34 mouse cellular contexts compared by ENCODE assay signal in genomic region chrX:161853626-161854312, GRCm38 (mm10).
DNase-seq lines count a peak whose midpoint lies in the region; ATAC-seq lines count a peak whose summit lies in the region.
"Had no signal": no experiment of that assay in that cellular context is flagged by ENCODE, and none has a peak within 500 bp of the region (broad histone marks: within the 10 kb centered on the region; RNA-seq: fewer than 3 reads in every experiment).

No protein-coding gene starts in this region.

- no peak overlapping the region for H3K4me3 ChIP-seq in forebrain, embryonic 15.5 days
- H3K4me3 ChIP-seq in forebrain, embryonic 10.5 days: no peak overlapping the region
- no peak overlapping the region for H3K4me3 ChIP-seq in limb, embryonic 13.5 days
- H3K4me3 ChIP-seq in limb, embryonic 10.5 days: no peak overlapping the region
- no peak overlapping the region for H3K4me3 ChIP-seq in embryonic facial prominence, embryonic 14.5 days (ENCODE audit: low read depth, low read length)
- H3K4me3 ChIP-seq: embryonic facial prominence, embryonic 15.5 days; gastrocnemius, adult 2 months; hindbrain, embryonic 13.5 days; kidney, embryonic 15.5 days; liver, embryonic 15.5 days; lung, embryonic 15.5 days; midbrain, embryonic 12.5 days; myocyte; neural tube, embryonic 12.5 days had no signal

- H3K4me1 ChIP-seq in forebrain, embryonic 15.5 days: 0 out of 2 replicates have a peak, but pooled peaks cover 7% of the 10 kb centered on the region
- H3K4me1 ChIP-seq in forebrain, embryonic 10.5 days: peaks cover under 1% of the 10 kb centered on the region; the same call in 1 of the 2 replicates
- H3K4me1 ChIP-seq in limb, embryonic 13.5 days: 0 out of 2 replicates have a peak, but pooled peaks cover 4% of the 10 kb centered on the region
- no peaks in the 10 kb centered on the region for H3K4me1 ChIP-seq in limb, embryonic 10.5 days
- no peaks in the 10 kb centered on the region for H3K4me1 ChIP-seq in embryonic facial prominence, embryonic 14.5 days (ENCODE audit: control insufficient read depth, insufficient read depth, low read length)
- H3K4me1 ChIP-seq: embryonic facial prominence, embryonic 15.5 days; hindbrain, embryonic 13.5 days; kidney, embryonic 15.5 days; liver, embryonic 15.5 days; lung, embryonic 15.5 days; midbrain, embryonic 12.5 days; neural tube, embryonic 12.5 days had no signal

- H3K36me3 ChIP-seq in forebrain, embryonic 15.5 days: no peaks in the 10 kb centered on the region
- no peaks in the 10 kb centered on the region for H3K36me3 ChIP-seq in forebrain, embryonic 10.5 days (replicated peaks)
- no peaks in the 10 kb centered on the region for H3K36me3 ChIP-seq in limb, embryonic 13.5 days
- no peaks in the 10 kb centered on the region for H3K36me3 ChIP-seq in limb, embryonic 10.5 days
- no peaks in the 10 kb centered on the region for H3K36me3 ChIP-seq in embryonic facial prominence, embryonic 14.5 days (ENCODE audit: control insufficient read depth, insufficient read depth, low read length)
- H3K36me3 ChIP-seq: embryonic facial prominence, embryonic 15.5 days; hindbrain, embryonic 13.5 days; kidney, embryonic 15.5 days; liver, embryonic 15.5 days; lung, embryonic 15.5 days; midbrain, embryonic 12.5 days; neural tube, embryonic 12.5 days had no signal

- no peaks in the 10 kb centered on the region for H3K9me3 ChIP-seq in forebrain, embryonic 15.5 days
- no peaks in the 10 kb centered on the region for H3K9me3 ChIP-seq in forebrain, embryonic 10.5 days
- no peaks in the 10 kb centered on the region for H3K9me3 ChIP-seq in limb, embryonic 13.5 days
- no peaks in the 10 kb centered on the region for H3K9me3 ChIP-seq in limb, embryonic 10.5 days (replicated peaks)
- H3K9me3 ChIP-seq in embryonic facial prominence, embryonic 14.5 days (ENCODE audit: control insufficient read depth, low read length): no peaks in the 10 kb centered on the region
- H3K9me3 ChIP-seq: embryonic facial prominence, embryonic 15.5 days; hindbrain, embryonic 13.5 days; kidney, embryonic 15.5 days; liver, embryonic 15.5 days; lung, embryonic 15.5 days; midbrain, embryonic 12.5 days; neural tube, embryonic 12.5 days had no signal

- peak; percentile 72; the same call in 1 of the 2 replicates for ATAC-seq in forebrain, embryonic 15.5 days (replicated peaks)
- peak; percentile 48; the same call in 1 of the 2 replicates for ATAC-seq in limb, embryonic 13.5 days (ENCODE audit: low FRiP score, low read depth)
- no peak for ATAC-seq in embryonic facial prominence, embryonic 14.5 days (ENCODE audit: low read depth)
- ATAC-seq: CD4-positive, CD25-positive, alpha-beta regulatory T cell, adult 4 months had no signal

- 71% methylated on average over 4 of the region's 4 CpGs for WGBS in forebrain, embryonic 15.5 days
- WGBS in forebrain, embryonic 10.5 days: 81% methylated on average over 4 of the region's 4 CpGs
- WGBS in limb, embryonic 13.5 days: 46% methylated on average over 4 of the region's 4 CpGs
- WGBS in limb, embryonic 10.5 days: 79% methylated on average over 4 of the region's 4 CpGs
- 46% methylated on average over 4 of the region's 4 CpGs for WGBS in embryonic facial prominence, embryonic 14.5 days

- no peak for DNase-seq in forebrain, embryonic 10.5 days (ENCODE audit: extremely low spot score, low spot score)
- no peak for DNase-seq in limb, embryonic 10.5 days (ENCODE audit: low spot score)
- peak; percentile 40 for DNase-seq in embryonic facial prominence, embryonic 14.5 days (ENCODE audit: low spot score)
- DNase-seq in mesoderm, embryonic 11.5 days (ENCODE audit: low read depth, low spot score): peak; percentile 6
- DNase-seq in thymus, postnatal 25 days: no peak
- DNase-seq: adrenal gland, postnatal 25 days; cerebellum, adult 11 months; cerebellum, adult 9-10 months; embryo, embryonic 11 days; gastrocnemius, adult 2 months; gastrocnemius, postnatal 36 days; heart, adult 18-20 months; heart, postnatal 36 days; kidney, adult 18-20 months; kidney, postnatal 36 days; left cerebral cortex, postnatal 4 days; lung, postnatal 36 days; right cerebral cortex, adult 18-20 months; right cerebral cortex, postnatal 4 days; thymus, adult 18-20 months; thymus, postnatal 36 days had no signal

- 0 out of 2 replicates have a peak, but pooled peaks cover 3% of the 10 kb centered on the region for H3K27me3 ChIP-seq in forebrain, embryonic 15.5 days
- peaks cover 97% of the 10 kb centered on the region for H3K27me3 ChIP-seq in forebrain, embryonic 10.5 days (ENCODE audit: poor library complexity, severe bottlenecking)
- peaks cover 29% of the 10 kb centered on the region for H3K27me3 ChIP-seq in limb, embryonic 13.5 days
- H3K27me3 ChIP-seq in limb, embryonic 10.5 days (ENCODE audit: low read depth, poor library complexity, severe bottlenecking): peaks cover 95% of the 10 kb centered on the region
- peaks cover 22% of the 10 kb centered on the region for H3K27me3 ChIP-seq in embryonic facial prominence, embryonic 14.5 days (replicated peaks; ENCODE audit: control insufficient read depth, insufficient read depth, low read length)

- no peak overlapping the region for H3K27ac ChIP-seq in forebrain, embryonic 15.5 days (replicated peaks)
- no peak overlapping the region for H3K27ac ChIP-seq in forebrain, embryonic 10.5 days
- H3K27ac ChIP-seq in limb, embryonic 13.5 days: no peak overlapping the region
- no peak overlapping the region for H3K27ac ChIP-seq in limb, embryonic 10.5 days
- no peak overlapping the region for H3K27ac ChIP-seq in embryonic facial prominence, embryonic 14.5 days (replicated peaks; ENCODE audit: low read depth, low read length)
- H3K27ac ChIP-seq: embryonic facial prominence, embryonic 15.5 days; gastrocnemius, adult 2 months; hindbrain, embryonic 13.5 days; kidney, embryonic 15.5 days; liver, embryonic 15.5 days; lung, embryonic 15.5 days; midbrain, embryonic 12.5 days; neural tube, embryonic 12.5 days; stomach, postnatal 0 days had no signal

- no peak overlapping the region for H3K9ac ChIP-seq in forebrain, embryonic 15.5 days (replicated peaks)
- no peak overlapping the region for H3K9ac ChIP-seq in limb, embryonic 13.5 days
- H3K9ac ChIP-seq in embryonic facial prominence, embryonic 14.5 days (ENCODE audit: low read depth, low read length): no peak overlapping the region
- H3K9ac ChIP-seq: embryonic facial prominence, embryonic 15.5 days; hindbrain, embryonic 13.5 days; kidney, embryonic 15.5 days; liver, embryonic 15.5 days; lung, embryonic 15.5 days; midbrain, embryonic 12.5 days; neural tube, embryonic 12.5 days had no signal

- H3K4me2 ChIP-seq in forebrain, embryonic 15.5 days (replicated peaks): no peak overlapping the region
- H3K4me2 ChIP-seq in limb, embryonic 13.5 days (replicated peaks): no peak overlapping the region
- no peak overlapping the region for H3K4me2 ChIP-seq in embryonic facial prominence, embryonic 14.5 days (ENCODE audit: low read depth, low read length)
- H3K4me2 ChIP-seq: embryonic facial prominence, embryonic 15.5 days; heart, embryonic 11.5 days; hindbrain, embryonic 13.5 days; kidney, embryonic 15.5 days; liver, embryonic 15.5 days; lung, embryonic 15.5 days; midbrain, embryonic 12.5 days; neural tube, embryonic 12.5 days had no signal

Comparison
In these comparisons a context has a peak if more than half of its experiments do, and no peak if none do; other contexts are left out.
1. DNase-seq: peak in embryonic facial prominence, embryonic 14.5 days (single experiment) and mesoderm, embryonic 11.5 days (single experiment); none in forebrain, embryonic 10.5 days (single experiment), limb, embryonic 10.5 days (single experiment) and thymus, postnatal 25 days (single experiment).